Mouse (Mus musculus) fibroblast of lung, adult 2 months (primary cell): ENCODE data around the gene Agmat.

Experiments
- DNase-seq: peaks from one replicate; pipeline ENCODE4 v3.0.0-alpha.2; 2011; ENCODE audit warnings: low read depth

Agmat gene

DNA sequence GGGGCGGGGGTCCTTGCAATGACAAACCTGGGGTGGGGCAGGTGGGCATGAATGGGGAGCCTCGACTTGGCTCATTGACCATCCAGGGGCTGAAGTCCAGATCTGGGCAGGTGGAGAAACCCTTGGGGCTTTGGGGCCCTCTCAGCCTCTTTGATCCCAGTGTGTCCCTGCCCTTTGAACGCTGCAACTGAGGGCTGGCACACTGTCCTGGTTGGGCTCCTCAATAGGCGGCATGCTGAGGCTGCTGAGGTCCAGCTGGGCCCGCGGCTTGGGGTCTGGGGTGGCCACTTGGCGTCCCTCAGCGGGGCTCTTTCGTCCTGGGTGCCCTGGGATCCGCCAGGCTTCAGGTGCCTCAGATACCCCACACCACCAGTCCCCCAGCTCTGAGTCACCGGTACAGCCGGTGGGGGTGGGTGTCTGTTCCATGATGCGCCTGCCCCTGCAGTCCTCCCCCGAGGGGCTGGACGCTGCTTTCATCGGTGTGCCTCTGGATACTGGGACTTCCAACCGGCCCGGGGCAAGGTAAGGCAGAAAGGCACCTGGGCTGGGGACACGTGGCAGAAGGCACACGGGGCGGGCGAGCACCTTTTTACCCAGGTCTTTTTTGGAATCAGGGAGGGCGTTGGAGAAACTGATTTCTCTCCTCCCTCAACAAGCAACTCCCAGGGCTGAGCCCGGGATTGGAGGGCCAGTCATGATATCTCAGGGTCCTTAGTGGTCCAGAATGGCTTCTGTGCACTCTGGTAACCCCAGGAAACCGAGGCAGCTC is at the start of gene Agmat:
Gene Agmat (plus strand): TSS at position 95 of the 769 bp plus-strand sequence.
- no peak for DNase-seq

DNA sequence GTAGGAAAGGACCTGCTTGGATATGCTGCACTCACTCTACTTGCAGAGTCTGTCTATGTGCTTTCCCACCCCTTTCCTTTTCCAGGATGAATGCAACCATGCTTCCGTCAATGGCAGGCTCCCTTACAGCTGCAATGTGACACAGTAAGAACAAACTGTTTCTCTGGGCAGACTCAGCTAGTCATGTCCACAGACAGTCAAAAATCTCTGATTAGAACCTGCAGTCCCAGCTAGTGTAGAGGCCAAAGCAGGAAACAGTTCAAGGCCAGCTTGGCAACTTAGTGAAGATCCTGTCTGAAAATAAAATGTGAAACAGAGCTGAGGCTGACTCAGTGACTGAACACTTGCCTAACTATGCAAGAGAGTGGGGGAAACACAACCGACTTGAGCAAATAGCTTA is 41.8 kb upstream of the Agmat start:
- peak; percentile 79 for DNase-seq

DNA sequence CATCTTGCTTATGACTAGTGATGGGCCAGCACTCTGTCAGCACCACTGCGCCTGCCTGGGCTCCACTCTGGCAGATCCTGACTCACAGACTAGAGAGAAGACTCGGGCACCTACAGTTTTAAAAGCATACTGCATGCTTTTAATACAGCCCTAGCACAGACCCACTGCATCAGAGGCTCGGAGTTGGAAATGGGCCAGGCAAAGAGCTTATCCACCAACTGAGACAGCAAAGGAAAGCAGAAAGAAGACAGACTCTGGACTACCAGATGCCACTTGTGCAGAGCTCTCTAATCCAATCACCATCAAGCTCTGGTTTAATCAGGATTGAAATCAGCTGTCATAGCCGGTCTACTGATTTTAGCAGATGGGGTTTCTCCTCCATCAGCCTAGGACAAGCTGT is 41.1 kb upstream of the Agmat start:
- DNase-seq: no peak

DNA sequence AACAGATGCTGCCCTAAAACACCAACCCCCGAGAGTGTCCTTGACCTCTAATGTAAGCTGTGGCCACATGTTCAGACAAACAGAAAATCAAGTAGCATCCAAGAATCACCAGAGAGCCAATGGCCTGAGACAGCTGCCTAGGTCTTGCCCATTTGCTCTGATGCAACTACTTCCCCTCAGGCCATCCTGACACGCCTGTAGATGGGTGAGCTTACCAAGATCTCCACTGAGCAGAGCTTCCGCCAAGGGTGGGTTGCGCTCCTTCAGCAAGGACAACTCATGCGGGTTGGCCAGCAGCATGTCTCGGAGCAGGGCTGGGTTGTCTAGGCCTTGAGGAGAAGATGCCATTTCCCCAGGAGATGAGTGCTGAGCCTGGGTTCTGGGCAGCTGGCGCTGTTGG is 38.5 kb upstream of the Agmat start:
- no peak for DNase-seq

DNA sequence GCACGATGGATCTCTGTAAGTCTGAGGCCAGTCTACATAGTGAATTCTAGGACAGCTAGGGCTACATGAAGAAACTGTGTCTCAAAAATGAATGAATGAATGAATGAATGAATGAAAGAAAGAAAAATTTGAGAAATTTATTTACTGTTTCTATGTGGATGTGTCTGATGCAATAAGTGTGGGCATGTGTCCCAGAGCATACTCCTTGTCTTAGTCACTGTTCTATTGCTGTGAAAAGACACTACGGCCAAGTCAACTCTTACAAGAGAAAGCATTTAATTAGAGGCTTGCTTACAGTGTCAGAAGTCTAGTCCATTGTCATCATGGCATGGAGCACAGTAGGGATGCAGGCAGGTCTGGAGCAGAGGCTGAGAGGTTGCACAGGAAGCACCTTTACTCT is 37.5 kb upstream of the Agmat start:
- no peak for DNase-seq

DNA sequence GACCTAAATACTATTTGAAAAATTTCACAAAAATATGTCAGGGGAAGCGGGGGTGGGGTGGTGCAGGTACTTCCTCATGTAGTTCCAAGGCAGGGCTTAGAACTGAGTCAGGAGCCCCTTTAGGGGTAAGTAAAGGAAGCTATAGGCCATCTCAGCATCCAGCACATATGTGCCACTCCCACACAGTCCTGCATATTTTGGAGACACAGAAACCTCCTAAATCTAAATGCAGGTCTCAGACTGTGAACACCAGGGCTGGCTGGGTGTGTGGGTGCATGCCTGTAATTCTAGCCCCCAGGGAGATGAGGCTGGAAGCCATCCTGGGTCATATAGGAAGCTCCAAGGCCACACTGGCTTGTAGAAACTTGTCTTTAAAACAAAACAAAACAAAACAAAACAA is 35.2 kb upstream of the Agmat start:
- DNase-seq: no peak

DNA sequence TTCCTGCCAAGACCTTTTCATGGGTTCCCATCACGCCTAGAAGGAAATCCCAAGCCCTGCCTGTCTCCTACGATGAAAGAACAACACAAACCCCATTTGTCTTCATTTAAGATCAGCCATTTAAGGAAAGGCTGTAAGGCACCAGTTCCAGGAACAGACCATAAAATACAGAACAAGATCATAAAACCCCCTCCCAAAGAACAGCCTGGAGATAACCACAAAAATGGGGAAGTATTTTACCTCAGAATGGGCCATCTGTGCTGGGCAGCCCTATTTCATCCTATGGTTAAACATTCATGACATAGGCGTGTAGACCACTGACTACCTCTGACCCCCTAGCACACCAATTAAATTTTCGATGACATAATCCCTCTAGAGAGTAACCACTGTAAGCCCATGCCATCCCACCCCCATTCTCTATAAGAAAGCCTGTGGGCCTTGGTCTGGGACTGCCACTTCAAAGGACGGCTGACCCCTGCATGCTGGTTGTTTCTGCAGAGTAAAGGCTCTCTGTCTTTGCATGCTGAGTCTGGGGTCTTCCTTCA is 32.8 kb upstream of the Agmat start:
- no peak for DNase-seq

DNA sequence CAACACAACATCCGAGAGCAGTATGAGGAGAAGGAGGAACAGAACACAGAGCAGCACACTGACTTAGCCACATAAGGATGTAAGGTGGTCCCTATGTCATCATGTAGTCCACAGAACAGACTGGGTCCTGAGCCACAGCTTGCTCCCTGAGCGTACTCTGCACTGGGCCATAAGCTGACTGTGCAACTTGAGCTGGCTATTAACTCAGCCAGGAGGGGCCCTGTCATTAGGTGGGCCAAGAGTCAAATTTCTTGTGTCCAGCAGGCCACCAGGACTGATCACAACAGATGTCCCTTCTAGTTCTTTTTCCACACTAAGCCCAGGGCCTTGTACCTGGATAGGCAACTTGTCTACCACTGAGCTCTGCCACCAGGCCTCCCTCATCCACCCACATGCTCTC is 31.4 kb upstream of the Agmat start:
- DNase-seq: no peak

DNA sequence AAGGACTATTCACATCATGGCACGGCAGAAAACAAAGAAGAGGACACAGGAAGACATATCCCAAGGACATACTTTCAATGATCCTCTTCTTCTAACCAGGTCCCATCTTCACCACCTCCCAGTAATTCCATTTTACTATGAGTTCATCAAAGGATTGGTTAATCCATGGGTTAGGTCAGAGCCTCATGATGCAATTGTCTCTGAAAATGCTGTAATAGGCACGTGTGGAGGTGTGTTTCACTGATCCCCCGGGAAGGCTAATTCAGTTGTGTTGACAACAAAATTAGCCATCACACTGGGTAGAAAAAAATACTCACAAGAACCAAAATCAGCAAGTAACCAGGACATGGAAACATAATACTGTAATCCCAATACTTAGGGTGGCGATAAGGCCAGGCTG is 28.8 kb upstream of the Agmat start:
- no peak for DNase-seq

DNA sequence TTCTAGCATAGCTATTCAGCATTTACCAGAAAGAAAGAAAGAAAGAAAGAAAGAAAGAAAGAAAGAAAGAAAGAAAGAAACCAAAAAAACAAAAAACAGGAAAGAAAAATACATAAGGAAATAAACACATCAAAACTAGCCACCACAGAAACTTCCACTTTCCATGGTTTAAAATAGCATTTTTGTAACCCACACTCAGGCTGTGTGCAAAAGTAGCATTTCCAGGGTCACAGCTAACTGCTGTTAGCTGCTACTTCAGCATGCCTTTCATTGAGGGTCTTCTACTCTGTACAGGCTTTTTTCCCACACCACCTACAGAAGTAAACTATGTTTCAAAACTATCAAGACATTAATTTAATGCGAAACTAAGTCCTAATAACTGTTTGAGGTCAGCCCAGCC is 27.2 kb upstream of the Agmat start:
- no peak for DNase-seq

DNA sequence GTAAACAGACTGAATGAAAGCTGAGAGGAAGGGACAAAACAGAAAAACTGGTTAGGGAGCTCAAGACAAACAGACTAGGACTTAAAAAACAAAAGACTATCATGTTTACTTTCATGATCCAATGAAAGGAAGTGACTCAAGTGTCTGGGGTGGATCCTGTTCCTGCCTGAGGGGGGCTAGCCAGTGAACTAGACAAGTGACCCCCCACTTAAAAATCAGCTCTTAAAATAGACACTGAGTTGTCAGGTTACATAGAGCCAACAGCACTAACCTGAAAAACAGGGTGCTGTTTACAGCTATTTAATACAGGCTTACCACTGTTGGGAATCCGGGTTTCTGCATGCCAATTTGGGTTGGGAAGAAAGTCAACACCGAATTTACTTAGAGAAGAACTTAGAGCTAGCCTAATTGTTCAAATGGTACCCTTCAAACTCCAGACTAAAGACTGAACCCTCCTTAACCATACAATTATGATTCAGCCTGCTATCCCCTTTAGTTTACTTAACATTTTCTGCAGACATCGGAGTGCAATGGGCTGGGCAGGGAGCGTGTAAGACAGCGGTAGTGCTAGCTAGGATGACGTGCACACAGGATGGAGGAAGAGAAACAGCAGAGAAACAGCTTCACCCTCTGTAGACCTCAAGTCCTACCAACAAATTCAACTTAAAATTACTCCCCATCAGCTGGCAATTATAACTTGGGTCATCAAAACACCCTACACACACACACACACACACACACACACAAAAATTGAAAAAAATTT is 25.5 kb upstream of the Agmat start:
- no peak for DNase-seq

DNA sequence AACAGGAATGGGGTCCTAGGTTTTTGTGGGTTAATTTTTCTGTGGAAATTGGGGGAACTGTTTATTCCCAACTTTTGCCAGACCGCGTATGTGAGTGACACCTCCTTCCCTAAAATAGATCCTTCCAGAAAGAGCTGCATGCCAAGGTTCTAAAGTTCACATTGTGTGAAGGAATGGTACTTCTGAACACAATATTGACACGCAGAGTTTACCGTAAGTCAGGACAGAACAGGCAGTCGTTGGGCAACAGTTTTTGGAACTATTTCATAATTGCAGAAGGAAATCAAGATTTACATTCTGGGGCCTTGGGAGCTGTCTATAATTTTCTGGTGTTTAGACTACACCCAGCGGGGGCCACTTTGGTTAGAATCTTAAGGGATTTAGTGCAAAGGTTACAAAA is 24.5 kb upstream of the Agmat start:
- no peak for DNase-seq

DNA sequence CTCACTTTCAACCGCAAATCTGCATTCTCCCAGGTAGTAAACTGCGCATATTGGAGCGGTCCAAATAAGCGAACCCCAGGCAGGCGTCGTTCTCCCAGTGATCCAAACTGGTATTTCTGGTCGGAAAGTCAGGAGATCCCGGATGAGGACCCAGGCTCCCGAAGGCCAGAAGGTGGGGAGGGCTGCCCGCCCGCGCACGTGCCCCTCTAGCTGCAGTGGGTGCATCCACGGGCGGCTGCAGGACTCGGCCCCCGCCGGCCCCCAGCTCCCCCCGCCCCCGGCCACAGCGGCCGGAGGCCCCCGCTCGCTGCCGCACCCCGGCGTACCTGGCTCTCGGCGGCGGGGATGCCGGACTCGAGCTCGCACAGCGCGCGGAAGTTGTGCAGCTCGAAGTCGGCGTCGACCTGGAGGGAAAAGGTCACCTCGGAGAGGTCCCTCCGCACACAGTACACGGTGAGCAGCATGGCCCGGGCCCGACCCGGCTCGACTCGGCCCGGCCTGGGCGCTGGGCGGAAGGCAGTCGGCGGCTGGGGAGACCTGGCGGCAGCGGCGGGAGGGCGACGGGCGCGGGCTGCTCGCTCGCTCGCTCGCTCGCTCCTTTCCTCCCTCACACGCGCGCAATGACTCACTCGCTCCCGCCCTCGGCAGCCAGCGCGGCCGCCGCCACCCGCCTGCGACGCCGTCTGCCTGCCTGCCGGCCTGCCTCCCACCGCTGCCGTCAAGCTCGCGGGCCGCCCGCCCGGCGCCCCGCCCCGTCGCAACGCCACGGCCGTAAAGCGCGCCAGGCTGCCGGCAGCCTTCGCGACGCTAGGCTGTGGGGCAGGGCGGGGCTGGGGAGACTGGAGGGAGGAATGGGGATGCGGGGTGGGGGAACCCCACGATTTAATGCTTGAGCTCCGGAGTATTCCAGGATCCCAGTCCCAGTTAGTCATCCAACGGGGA is 23.5 kb upstream of the Agmat start, which contains the start of gene Ddi2:
Gene Ddi2 (minus strand): TSS at position 689 of the 942 bp plus-strand sequence.
- peak; percentile 79 for DNase-seq

DNA sequence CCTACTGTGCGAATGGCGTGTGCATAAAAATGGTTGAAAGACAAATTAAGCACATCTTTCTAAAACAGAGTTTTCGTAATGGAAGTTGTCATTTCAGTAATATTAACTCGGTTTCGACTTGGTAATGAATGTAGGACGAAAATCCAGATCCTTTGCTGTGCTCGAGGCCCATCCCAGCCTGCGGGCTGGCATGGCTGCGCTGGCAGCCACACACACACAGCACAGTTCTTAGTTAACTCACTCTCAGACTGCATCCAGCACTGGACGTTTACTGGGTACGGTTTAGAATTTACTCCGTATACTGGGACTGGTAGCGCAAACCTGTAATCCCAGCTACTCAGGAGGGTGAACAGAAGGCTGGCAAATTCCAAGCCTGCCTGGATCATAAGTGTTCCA is 22.8 kb upstream of the Agmat start:
- DNase-seq: no peak

DNA sequence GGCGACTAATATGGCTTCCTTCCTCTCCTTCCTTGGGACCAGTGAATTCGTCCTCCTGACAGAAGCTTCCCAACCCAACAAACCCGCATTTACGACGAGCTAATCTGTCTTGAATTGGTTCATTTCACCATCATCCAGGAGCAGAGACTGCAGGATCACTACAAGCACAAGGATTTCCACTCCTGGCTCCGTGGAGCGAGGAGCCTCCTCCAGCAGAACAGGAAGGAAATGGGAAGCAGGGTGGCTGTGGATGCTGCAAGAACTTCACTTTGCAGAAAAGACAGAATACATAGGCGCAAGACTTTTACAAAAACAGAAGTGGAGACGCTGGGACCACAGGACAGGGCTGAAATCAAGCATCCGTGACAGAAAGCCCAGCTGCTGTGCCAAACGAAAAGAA is 21.9 kb upstream of the Agmat start:
- no peak for DNase-seq

DNA sequence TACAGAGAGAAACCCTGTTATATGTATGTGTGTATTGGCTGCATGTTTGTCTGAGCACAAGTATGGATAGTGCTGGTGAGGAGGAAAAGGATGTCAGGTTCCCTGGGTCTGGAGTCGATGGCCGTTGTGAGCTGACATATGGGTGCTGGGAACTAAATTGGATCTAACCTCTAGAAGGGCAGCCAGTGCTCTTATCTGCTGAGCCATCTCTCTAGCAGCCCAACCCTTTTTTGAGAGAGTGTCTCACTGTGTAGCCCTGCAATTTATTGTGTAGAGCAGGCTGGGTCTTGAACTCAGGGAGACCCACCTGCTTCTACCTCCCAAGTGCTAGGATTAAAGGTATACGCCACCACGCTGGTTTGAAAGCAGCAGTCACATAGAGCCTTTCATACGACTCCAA is 21.2 kb upstream of the Agmat start:
- DNase-seq: no peak

DNA sequence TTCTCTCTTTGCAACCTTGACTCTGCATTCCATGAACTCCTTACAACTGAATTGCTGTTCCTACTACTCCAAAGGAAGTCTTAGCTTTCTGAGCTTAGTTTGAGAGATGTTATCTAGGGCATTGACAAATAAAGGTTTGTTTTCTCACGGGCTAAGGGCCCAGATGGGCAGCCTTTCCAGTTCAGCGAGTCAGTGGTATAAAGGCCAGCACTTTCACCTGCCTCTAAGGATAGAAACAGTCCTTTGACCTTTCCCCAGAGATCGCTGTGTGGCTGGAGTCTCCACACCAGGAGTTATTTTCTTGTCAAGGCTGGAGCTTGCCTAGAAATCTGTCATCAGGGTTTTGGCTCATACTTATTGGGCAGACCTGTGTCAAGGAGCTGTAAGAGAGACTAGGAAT is 20.7 kb upstream of the Agmat start:
- no peak for DNase-seq

DNA sequence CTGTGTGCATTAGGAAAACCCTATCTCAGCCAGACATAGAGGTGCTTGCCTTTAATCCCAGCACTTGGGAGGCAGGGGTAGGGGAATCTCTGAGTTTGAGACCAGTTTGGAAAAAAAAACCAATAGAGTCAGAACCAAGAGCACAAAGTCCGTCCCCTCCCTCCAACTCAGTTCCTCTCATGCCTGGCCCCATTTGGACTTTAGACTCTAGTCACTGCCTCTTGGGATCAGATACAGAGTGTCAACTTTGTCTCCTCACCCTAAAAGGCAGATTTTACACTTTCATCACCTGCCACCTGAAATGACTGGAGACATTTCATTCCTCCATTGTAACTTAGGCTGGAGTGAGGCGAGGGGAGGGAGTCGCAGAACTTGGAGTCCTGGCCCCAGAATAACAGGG is 17.2 kb upstream of the Agmat start:
- DNase-seq: no peak

DNA sequence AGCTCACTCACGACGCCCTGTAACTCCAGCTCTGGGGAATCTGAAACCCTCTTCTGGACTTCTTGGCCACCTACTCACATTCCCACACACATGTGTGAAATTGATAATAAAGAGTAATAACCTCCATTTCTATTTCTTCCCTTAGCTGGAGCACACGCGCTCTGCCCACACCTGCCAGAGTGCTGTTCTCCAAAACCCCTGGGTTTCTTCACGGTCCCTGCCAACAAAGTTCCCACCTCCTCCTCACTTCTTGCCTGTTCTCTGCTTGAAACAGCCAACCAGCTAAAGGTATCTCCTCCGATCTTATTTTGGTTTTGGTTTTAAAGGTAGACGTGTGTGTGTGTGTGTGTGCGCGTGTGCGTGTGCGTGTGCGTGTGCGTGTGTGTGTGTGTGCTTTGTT is 16.1 kb upstream of the Agmat start:
- DNase-seq: no peak

DNA sequence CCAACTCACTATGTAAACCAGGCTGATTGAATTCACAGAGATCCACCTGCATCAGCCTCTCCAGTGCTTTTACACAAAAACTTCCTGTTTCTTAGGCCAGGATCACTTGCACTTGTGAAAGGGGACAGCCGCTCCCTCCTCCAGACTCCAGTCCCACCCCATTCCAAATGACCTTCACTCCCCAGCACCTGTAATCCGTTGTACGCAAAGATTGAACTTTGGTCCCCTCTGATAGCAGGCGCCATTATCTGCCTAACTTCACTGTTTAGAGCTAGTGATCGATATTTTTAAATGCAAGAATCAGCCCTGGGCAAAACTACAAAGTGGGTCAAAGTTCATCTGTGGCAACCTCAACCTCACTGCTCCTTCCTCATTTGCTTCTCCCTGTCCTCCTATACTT is 14.7 kb upstream of the Agmat start:
- no peak for DNase-seq

DNA sequence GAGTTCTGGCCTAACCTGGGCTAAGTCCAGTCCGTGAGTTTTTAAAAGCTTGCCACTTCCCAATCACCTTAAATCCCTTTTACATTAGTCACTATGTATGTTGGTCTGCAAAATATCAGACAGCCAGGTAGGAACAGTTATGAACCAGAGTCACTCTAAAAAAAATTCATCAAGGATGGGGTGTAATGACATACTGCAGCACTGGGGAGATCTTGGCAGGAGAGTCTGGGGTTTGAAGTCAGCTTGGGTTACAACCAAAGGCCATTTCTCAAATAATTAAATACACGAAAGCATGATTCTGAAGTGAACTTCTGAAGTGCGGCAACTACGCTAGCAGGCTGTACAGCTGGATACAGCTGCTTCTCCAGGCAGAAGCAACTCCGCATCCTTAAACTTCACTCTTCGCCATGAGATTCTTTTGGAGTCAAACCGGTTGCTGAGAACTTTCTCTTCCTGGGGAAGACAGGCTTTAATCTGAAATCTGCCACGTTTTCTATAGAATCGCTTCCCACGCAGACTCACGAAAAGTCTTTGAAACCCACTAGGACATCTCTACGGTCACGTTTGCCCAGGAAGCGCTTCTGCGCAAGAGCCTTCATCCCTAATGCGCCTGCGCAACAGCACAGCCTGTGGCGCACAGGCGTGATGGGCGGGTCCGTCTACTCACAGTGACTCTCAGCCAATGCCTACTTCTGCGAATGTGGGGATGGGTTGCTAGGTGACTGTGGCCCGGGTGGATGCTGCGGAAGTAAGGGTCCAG is 11.8 kb upstream of the Agmat start:
- DNase-seq: peak; percentile 82

DNA sequence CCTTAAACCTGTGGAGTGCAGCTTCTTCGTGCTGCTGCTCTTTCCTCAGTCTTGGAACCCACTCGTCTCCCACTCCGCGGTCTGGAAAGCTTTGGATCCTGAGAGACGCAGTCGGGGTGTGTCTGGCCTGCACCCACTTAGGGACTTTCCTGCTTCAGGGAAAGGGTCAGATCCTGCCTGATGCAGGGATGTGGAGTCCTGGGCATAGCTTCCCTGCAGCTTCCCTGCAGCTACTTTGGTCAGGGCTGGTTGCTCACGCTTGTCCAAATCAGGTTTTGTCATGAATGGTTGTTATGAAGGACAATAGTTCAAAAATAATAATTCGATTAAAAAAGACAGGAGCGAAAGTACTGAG is 11.3 kb upstream of the Agmat start:
- no peak for DNase-seq
